Mouse (Mus musculus): Measurements from ENCODE around the gene Rad51b. TPM values are rescaled to one million over a fixed set of nuclear protein-coding genes. Genes with fewer than 3 reads are reported as not detected.

The Rad51b gene
- polyA plus RNA-seq, 1 experiment: 1.1 TPM

DNA sequence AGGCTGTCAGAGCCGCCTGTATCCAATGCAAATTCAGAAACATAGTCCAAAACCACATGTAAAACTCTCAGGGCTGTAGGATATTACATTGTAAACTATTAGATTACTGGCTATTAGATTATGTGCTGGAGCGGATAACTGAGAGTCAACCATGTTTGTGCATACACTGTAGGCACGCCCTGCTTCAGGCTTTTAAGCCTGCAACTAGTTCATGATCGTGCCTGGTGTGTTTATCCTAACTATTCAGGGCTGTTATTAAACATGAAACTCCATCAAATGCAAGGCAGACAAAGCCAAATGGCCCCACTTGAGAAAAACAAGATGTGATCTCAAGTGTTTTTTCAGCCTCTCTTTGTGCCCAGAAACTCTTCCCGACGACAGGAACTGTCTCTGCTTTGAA is 560.6 kb downstream of the Rad51b start:
- DNase-seq: no peak
- Histone ChIP-seq H3K4me3 (replicated peaks; ENCODE audit: extremely low read depth, low read depth, low read length) (no peak overlapping the region), H3K4me1 (ENCODE audit: control insufficient read depth, insufficient read depth, low read length) (peaks cover 12% of the 10 kb centered on the region)
- TF ChIP-seq POLR2A (IDR thresholded peaks at IDR 0.05; ENCODE audit: borderline replicate concordance, extremely low read depth, low read depth, low read length) (no peak), CTCF (IDR thresholded peaks at IDR 0.05; ENCODE audit: insufficient read depth, low read length) (no peak)
- 65% methylated on average over 6 of the region's 6 CpGs for WGBS

DNA sequence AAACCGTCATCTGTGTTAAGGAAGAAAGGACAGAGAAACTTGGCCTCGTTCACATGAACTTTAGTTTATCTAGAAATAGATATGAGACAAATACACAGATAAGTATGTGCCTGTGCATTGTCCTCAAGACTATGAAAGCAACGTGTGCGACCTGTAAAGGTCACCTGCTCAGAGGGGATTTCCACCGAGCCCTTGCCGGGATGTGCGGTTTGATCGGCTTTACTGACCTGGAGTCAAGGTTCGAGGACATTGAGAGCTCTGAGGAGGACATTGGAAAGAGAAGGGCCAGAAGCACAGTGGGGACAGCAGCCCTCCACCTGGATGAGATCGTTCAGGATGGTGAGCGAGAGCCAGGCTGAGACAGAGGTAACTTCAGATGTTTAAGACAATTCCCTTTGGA is 561.3 kb downstream of the Rad51b start:
- peaks cover 12% of the 10 kb centered on the region for H3K4me1 ChIP-seq (ENCODE audit: control insufficient read depth, insufficient read depth, low read length)
- no peak overlapping the region for H3K4me3 ChIP-seq (replicated peaks; ENCODE audit: extremely low read depth, low read depth, low read length)
- no peak for DNase-seq
- TF ChIP-seq POLR2A (IDR thresholded peaks at IDR 0.05; ENCODE audit: borderline replicate concordance, extremely low read depth, low read depth, low read length) (no peak), CTCF (IDR thresholded peaks at IDR 0.05; ENCODE audit: insufficient read depth, low read length) (no peak)
- WGBS: 76% methylated on average over 11 of the region's 11 CpGs

DNA sequence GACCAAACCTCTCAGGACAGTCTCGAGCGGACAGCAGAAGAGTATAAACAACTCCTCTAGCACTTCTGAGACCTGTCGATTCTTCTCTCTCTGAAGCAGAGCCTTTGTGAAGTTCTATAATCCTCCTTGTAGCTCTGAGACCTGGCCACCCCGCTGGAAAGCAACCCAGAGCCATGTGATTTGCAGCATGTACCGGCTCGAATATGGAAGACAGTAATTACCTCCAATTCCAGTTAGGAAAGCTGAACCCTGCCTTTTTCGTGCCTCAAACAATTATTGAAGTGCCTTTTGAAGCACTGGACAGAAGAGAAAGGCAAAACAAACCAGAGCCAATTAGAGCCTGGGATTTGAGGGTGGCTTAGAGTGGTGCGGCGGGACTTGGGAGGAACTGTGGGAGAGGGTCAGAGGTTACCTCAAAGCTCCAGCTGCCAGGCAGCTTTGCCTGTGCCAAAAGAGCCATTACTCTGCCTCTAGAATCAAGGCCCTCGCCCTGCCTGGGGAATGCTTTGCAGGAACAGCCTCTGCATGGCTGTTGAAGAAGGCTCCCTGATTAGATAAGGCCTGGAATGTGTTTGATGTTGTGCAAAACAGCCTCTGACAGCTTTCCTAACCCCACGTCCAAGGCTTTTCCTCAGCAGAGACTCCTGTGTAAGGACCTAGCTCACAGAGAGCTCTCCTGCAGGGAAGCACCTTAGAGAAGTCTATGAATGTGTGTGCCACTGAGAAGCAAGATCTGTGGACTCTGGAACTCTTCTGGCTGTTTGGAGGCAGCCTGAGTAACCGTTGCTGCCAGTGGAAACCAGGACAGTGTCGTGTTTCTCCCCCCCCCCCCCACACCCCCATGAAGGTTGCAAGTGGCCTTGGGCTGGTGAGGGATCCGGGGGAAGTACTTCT is 562.5 kb downstream of the Rad51b start:
- TF ChIP-seq POLR2A (IDR thresholded peaks at IDR 0.05; ENCODE audit: borderline replicate concordance, extremely low read depth, low read depth, low read length) (no peak), CTCF (IDR thresholded peaks at IDR 0.05; ENCODE audit: insufficient read depth, low read length) (no peak)
- WGBS: 42% methylated on average over 14 of the region's 14 CpGs
- Histone ChIP-seq H3K4me1 (ENCODE audit: control insufficient read depth, insufficient read depth, low read length) (peaks cover 17% of the 10 kb centered on the region), H3K4me3 (replicated peaks; ENCODE audit: extremely low read depth, low read depth, low read length) (no peak overlapping the region)
- peak; percentile 61 for DNase-seq

DNA sequence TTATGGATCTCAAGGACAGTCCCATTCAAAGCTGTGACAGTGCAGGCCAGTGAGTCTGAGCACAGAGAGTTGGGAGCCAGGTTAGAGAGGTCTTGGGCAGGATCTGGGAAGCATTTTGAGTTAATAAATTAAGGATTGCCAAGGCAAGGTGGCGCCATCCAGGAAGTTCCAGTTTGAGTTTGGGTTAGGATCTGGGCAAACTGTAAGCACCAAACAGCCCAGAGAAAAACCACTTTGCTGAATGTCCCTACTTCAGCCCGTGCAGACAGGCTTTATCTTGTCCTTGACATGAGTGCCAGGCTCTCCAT is 563.1 kb downstream of the Rad51b start:
- no peak for DNase-seq
- Histone ChIP-seq H3K4me3 (replicated peaks; ENCODE audit: extremely low read depth, low read depth, low read length) (no peak overlapping the region), H3K4me1 (ENCODE audit: control insufficient read depth, insufficient read depth, low read length) (peaks cover 22% of the 10 kb centered on the region)
- TF ChIP-seq CTCF (IDR thresholded peaks at IDR 0.05; ENCODE audit: insufficient read depth, low read length): no peak
- no peak for TF ChIP-seq POLR2A (IDR thresholded peaks at IDR 0.05; ENCODE audit: borderline replicate concordance, extremely low read depth, low read depth, low read length)
- 61% methylated on average over 2 of the region's 2 CpGs for WGBS

Other genes with a start within 250 kb of the Rad51b start
- gene Pigh, start 207.6 kb upstream of the Rad51b start, polyA plus RNA-seq (2012; rRNA removed): 12.9 and 15.0 TPM in 2 replicates
- gene Arg2, start 166.5 kb upstream of the Rad51b start, polyA plus RNA-seq (2012; rRNA removed): 4.0 and 4.7 TPM in 2 replicates
- gene Vti1b, start 124.6 kb upstream of the Rad51b start, polyA plus RNA-seq (2012; rRNA removed): 43.6 and 49.2 TPM in 2 replicates
- gene Rdh11, start 105.0 kb upstream of the Rad51b start, polyA plus RNA-seq (2012; rRNA removed): 7.0 and 10.0 TPM in 2 replicates
- 0.69 and 8.9 TPM in 2 replicates for gene Rdh12, start 88.4 kb upstream of the Rad51b start, polyA plus RNA-seq (2012; rRNA removed)
- gene Zfyve26, start 978 bp upstream of the Rad51b start, polyA plus RNA-seq (2012; rRNA removed): 20.1 and 21.7 TPM in 2 replicates